Mouse (Mus musculus) kidney, adult 11 months (tissue): Measurements from ENCODE around the gene 3110001I22Rik.
"Not testable (repeated sequence)": the region's sequence is repeated elsewhere in the genome, so short reads cannot be mapped to it uniquely, and the experiment has no call there.

ENCODE experiments used
- DNase-seq: peaks from one replicate; pipeline ENCODE4 v3.0.0; 2022

3110001I22Rik gene

GRCm38 (mm10) chr16:13671685-13672385 lies at the start of gene 3110001I22Rik, which contains the start of gene Bfar:
TSS of gene 3110001I22Rik (plus strand) at chr16:13671929.
TSS of gene Bfar (plus strand) at chr16:13671858.
- peak; percentile 93 for DNase-seq

GRCm38 (mm10) chr16:13628345-13628744 lies 43.4 kb upstream of the 3110001I22Rik start:
- no peak for DNase-seq

GRCm38 (mm10) chr16:13638198-13638597 lies 33.5 kb upstream of the 3110001I22Rik start:
- not testable (repeated sequence) for DNase-seq

DNA sequence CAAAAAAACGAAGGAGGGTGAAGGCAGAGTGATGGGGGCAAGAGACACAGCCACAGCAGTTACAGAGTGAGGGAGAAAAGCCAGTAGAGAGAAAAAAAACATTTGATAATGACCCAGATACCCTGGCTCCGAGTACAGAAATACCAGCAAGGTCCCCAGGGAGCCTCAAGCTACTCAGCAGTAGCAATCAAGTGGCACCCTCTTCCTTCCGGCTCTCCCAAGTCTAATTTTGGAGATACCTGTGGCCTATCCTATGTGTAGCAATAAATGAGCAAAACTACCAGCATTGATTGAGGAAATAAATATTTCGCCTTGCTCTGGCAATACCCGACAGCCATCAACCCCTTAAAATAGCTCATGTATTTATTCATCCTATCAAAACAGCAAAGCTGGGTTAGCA lies 32.2 kb upstream of the 3110001I22Rik start:
- DNase-seq = no peak

DNA sequence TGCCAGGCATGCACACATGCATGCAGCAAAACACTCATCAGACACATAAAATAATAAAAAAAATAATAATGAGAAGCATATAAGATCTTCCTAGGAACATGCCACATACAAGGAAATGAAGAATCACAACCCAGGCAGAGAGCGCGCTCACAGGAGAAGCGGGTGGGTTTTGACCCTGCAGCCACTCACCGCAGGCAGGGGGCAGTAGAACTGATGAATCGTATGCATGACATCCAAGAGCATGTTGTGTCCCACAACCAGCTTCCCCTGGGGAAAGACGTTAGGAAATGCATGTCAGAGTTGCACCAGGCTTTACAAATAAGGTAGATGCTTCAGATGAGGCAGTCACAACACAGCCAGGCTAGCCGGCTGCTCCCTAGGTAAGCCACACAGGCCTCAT lies 31.7 kb upstream of the 3110001I22Rik start:
- DNase-seq = no peak

GRCm38 (mm10) chr16:13644474-13644873 lies 27.3 kb upstream of the 3110001I22Rik start:
- no peak for DNase-seq

DNA sequence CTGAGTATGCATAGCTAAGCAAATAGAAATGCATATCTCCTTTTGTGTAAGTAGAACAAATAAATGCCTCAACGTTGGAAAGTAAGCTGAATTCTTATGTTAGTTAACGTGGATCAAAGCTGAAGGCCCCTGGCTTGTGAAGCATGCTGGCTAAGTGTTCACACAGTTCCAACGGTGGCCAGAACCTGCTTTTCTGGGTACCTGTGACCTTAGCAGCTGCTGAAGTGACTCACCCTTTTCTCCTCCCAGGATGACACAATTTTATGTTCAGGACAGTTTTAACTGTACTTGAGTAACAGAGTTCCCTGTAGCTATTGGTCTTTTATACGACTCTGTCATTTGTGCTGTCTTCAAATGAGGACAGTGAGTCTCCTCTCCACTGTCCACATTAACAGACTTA lies 25.8 kb upstream of the 3110001I22Rik start:
- no peak for DNase-seq

DNA sequence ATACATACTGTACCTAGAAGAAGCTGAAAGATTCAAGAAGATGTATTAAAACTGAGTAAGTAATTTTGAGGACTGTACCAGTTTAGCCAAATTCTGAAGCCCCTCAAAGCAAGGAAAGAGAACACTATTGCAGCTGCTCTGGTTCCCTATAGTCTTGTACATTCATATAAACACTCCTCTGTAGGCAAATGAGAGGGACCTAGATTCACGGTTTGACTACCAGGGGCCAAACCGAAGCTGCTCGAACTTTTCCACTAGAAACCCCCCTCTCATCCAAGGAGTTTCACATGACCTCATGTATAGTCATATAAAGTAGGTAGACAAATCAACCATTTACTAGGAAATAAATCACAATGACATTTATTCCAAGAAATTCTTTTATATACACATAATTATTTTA lies 12.8 kb upstream of the 3110001I22Rik start:
- no peak for DNase-seq

GRCm38 (mm10) chr16:13660736-13661135 lies 11.0 kb upstream of the 3110001I22Rik start:
- DNase-seq = no peak

DNA sequence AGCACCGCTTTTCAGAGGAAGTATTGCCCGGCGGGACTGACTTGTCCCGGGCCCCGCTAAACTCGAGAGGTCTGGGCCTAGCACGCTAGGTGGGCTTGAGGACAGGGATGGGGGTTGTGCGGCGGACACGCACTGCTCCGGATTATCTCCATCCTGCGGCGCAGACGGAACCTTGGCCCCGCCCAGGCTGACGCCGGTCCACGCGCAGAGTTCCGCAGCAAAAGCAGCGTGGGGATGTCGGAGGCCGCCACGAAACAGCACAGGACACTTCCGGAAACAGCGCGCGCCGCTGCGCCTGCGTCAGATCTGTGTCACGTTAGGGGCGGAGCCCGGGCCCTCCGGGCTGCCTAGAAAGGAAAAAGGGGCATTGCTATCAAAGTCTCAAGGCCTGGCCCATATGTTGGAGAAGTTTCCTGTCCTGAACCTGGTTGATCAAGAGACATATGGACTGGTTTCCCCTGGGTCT lies 3.8 kb upstream of the 3110001I22Rik start, which contains the start of gene Parn:
Gene Parn (minus strand): TSS at position 293 of the 466 bp plus-strand sequence.
- peak; percentile 91 for DNase-seq

DNA sequence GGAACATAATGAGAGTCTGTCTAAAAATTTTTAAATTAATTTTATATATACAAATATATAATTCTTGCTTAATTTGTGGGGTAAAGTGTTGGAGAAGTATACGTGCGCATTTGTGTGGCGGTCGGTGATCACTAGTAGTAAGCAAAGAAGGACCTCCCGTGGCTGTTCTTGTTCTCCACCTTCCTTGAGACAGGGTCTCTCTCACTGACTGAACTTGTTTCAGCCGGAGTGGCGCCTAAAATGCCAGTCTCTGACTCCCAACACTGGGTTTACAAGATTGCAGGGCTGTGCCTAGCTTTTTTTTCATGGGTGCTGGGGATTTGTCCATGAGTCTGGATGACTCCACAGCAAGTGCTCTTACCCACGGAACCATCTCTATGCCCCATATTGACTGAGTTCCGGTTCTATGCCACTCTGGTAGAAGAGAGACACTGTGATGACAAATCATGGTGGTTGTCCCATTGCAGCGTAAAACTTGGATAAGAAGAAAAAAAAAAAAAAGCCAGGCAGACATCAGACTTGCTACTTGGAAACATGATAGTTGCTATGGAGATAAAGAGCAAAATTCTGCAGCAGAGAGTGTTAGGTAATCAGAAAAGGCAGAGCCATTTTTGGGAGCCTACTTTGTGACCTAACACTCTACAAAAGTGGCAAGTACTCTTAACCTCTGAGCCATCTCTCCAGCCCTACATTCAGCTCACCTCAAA lies 3.2 kb upstream of the 3110001I22Rik start:
- DNase-seq = no peak

DNA sequence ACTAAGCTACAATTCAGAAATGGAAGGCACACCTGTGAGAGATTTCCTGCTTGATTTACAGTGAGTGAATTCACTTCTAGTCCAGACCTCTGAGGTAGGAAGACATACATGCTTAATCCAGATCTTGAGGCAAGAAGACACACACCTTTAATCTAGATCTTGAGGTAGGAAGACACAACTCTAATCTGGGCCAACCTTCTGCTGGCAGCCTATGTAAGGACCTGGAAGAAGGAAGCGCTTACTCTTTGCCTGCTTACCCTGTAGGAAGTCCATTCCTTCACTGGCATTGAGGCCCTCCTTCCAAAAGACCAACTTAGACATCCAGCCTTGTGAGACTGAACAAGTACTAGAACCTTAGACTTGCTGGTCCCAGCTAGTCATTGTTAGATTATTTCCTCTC lies 2.4 kb upstream of the 3110001I22Rik start:
- no peak for DNase-seq

GRCm38 (mm10) chr16:13670896-13671295 lies 833 bp upstream of the 3110001I22Rik start:
- not testable (repeated sequence) for DNase-seq

- peak; percentile 68 for DNase-seq
These were observed 713 bp downstream of the 3110001I22Rik start for GRCm38 (mm10) chr16:13672386-13672898.

GRCm38 (mm10) chr16:13673114-13673513 lies 1.4 kb downstream of the 3110001I22Rik start:
- DNase-seq = no peak

DNA sequence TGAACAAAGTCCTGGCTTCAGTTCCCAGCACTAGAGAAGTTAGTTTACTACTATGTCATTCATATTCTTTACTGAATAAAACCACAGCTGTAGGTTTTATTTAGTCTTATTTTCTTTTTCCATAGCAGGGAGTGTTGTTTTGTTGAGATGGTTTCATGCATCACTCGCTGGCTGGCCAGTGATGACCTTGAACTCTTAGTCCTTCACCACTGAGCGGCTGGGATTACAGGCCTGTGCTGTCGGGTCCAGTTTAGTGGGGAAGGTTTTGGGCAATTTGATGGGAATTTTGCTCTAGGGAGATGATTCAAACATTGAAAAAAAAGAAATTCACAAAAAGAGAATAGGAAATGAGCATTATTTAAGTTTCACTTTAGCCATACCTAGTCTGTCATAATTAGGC lies 2.8 kb downstream of the 3110001I22Rik start:
- no peak for DNase-seq

- no peak for DNase-seq
These were observed 7.0 kb downstream of the 3110001I22Rik start for GRCm38 (mm10) chr16:13678601-13679319.

DNA sequence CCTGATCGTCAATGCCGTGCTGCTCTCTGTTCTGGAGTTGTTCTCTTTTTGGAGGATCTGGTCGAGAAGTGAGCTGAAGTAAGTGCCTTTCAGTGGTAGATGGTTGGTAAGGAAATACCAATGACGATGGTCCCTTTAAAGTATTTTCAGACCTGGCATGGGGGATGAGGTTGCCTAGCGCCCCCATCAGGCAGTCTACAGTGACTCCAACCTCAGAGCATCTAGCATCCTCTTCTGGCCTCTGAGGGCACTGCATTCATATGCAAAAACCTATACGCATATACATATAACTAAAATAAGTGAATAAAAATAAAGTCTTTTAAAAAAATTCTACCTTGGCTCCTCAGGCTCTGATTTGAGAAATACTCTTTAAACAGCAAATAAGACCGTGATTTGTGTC lies 27.3 kb downstream of the 3110001I22Rik start:
- DNase-seq = no peak

DNA sequence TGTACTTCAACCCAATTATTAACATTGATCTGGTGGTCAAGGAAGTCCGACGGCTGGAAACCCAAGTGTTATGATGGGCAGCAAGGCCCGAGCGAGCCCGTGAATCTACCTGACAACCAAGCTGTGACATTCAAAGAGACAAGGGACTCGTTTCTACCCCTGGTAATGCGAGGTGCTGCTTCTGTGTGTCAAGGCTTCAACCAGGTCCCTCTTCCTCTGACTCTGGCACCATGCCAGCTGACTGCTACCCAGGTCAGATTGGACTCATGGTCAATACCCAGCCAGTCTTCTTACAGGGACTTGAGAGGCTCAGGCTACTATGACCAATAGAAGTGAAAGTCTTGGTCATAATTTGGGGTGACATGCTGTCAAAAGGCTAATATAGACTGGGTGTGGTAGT lies 30.5 kb downstream of the 3110001I22Rik start:
- no peak for DNase-seq

DNA sequence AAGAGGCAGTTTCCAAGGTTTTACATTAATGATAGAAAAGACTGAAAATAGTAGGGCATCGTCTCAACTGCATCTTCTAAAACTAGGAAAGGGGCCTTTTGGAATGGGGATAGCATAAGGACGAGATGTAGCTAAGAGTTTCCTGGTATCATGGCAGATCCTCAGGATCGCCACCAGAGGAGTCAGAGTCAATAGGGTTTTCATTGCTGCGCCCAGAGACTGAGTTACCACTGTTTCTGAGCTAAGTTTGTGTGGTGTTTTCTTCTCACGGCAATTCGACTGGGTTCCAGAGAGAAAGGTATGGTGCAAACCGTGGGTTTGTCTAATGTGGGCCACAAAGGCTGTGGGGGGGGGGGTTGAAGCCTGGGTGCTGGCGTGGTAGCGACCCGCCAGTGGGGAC lies 32.9 kb downstream of the 3110001I22Rik start:
- no peak for DNase-seq

GRCm38 (mm10) chr16:13714910-13715309 lies 43.2 kb downstream of the 3110001I22Rik start:
- no peak for DNase-seq

- no peak for DNase-seq
These were observed 45.3 kb downstream of the 3110001I22Rik start for GRCm38 (mm10) chr16:13716821-13717553.
